Mouse (Mus musculus): Measurements from ENCODE around the gene Brk1. TPM values are rescaled to one million over a fixed set of nuclear protein-coding genes. Genes with fewer than 3 reads are reported as not detected.

Gene Brk1
- polyA plus RNA-seq, 1 experiment from 2014 or later, result 230 TPM

DNA sequence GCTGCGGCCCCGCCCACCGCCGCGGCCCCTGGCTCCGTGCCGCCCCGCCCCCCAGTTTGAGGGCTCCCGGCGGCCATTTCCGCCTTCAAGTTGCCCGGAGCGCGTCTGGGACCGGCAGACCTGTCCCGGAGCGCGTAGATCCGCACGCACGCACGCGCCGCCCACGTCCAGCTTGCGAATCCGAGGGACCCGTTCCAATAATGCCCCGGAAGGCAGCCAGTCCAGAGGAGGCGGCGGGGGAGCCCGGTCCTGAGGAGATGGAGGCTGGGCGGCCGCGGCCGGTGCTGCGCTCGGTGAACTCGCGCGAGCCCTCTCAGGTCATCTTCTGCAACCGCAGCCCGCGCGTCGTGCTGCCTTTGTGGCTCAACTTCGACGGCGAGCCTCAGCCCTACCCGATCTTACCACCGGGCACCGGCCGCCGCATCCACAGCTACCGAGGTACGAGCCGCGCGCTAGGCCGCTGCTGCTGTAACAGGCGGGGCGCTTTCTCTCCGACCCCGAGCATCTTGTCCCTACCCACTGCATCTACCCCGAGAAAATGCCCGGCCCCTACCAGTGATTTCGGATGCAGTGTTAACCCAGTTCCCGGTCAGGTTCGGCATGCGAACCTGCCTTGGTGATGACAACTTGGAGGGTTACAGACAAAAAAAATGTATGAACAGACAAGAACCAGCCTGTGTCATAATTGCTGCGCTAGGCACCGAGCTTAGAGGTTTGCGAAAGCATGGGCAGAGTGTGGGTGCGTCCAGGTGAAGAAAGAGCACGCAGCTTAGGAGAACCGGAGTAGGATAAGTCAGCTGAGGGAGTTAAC, 19.6 kb downstream of the Brk1 start, which contains the start of gene Vhl:
TSS of gene Vhl (plus strand) at position 19 of the 811 bp plus-strand sequence.
- Histone ChIP-seq H3K36me3 (peaks cover 18% of the 10 kb centered on the region), H3K4me1 (peaks cover 18% of the 10 kb centered on the region), H3K4me3 (replicated peaks) (peak within 1 kb of the TSS; percentile 83), H3K27ac (replicated peaks) (peak within 1 kb of the TSS; percentile 93), H3K9me3 (replicated peaks) (no peaks in the 10 kb centered on the region), H3K9ac (peak within 1 kb of the TSS; percentile 56), H3K4me2 (replicated peaks) (peak within 1 kb of the TSS; percentile 65), H3K27me3 (no peaks in the 10 kb centered on the region)
- WGBS, result under 1% methylated on average over 69 of the region's 76 CpGs
- ATAC-seq (ENCODE audit: insufficient number of reproducible peaks, low FRiP score, low TSS enrichment, low read depth), result peak; percentile 83

DNA sequence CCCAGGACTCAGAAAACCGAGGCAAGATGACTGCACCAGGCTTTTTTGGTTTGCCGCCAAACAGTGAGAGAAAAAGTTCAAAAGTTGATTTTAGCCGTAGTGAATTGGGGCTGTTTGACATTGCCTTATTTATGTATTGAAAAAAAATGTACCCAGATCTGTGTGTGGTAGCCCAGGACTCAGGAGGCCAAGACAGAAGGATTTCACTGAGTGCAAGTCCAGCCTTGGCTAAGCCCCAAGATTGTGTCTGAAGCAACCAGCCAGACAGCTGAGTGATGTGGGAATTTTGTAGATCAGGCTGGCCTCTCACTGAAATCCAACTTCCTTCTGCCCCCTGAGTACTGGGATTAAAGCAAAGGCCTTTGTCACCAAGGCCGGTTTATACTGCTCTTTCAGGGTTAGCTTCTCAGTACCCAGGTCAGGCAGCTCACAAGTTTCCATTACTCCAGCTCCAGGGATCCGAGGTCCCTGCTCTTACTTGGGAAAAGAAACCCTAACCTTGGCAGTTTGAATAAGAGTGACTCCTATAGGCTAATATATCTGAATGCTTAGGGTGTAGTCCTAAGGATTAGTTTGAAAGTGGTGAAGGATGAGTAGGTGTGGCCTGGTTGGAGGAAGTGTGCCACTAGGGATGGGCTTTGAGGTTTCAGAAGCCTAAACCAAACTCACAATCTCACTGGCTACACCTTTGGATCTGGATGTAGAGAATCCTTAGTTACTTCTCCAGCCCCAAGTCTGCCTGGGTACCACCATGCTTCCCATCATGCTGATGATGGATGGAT, 20.6 kb downstream of the Brk1 start:
- Histone ChIP-seq H3K4me3 (replicated peaks) (peak overlapping the region; percentile 83), H3K27ac (replicated peaks) (peak overlapping the region; percentile 93; the same call in 1 of the 2 replicates), H3K9me3 (replicated peaks) (no peaks in the 10 kb centered on the region), H3K9ac (peak overlapping the region; percentile 56; the same call in 1 of the 2 replicates), H3K4me2 (replicated peaks) (peak overlapping the region; percentile 65), H3K27me3 (no peaks in the 10 kb centered on the region), H3K4me1 (peaks cover 18% of the 10 kb centered on the region), H3K36me3 (peaks cover 28% of the 10 kb centered on the region)
- ATAC-seq (ENCODE audit: insufficient number of reproducible peaks, low FRiP score, low TSS enrichment, low read depth), result no peak
- 34% methylated on average over 5 of the region's 5 CpGs for WGBS

- Histone ChIP-seq H3K4me2 (replicated peaks) (no peak overlapping the region), H3K9ac (no peak overlapping the region), H3K4me3 (replicated peaks) (no peak overlapping the region), H3K27me3 (no peaks in the 10 kb centered on the region), H3K27ac (replicated peaks) (no peak overlapping the region), H3K9me3 (replicated peaks) (no peaks in the 10 kb centered on the region), H3K4me1 (peaks cover 9% of the 10 kb centered on the region), H3K36me3 (peaks cover 51% of the 10 kb centered on the region)
- WGBS, result 81% methylated on average over 5 of the region's 5 CpGs
- no peak for ATAC-seq (ENCODE audit: insufficient number of reproducible peaks, low FRiP score, low TSS enrichment, low read depth)
Measured at GRCm38 (mm10) chr6:113630322-113630721, 25.8 kb downstream of the Brk1 start.

DNA sequence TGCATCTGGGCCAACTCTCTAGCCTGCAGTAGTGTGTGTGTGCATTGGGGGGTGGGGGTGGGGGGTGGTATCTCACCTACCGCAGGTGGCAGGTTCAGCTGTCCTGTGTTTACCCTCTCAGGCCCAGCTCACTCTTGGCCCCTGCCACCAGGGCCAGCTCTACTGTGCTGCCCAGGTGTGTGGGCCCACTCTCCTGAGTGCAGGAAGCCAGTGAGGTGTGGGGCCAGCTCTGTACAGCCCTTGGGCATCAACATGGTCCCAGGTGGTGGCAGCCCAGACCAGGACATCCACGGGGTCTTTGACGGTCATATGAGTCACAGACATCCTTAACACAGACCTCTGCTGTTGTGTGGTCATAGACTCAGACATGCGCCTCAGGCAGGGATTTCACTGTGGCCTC, 28.3 kb downstream of the Brk1 start:
- H3K36me3 ChIP-seq, result peaks cover 43% of the 10 kb centered on the region
- no peaks in the 10 kb centered on the region for H3K27me3 ChIP-seq
- no peaks in the 10 kb centered on the region for H3K9me3 ChIP-seq (replicated peaks)
- H3K4me3 ChIP-seq (replicated peaks), result no peak overlapping the region
- H3K9ac ChIP-seq, result no peak overlapping the region
- no peaks in the 10 kb centered on the region for H3K4me1 ChIP-seq
- 81% methylated on average over 4 of the region's 4 CpGs for WGBS
- no peak overlapping the region for H3K27ac ChIP-seq (replicated peaks)
- ATAC-seq (ENCODE audit: insufficient number of reproducible peaks, low FRiP score, low TSS enrichment, low read depth), result no peak
- H3K4me2 ChIP-seq (replicated peaks), result no peak overlapping the region

DNA sequence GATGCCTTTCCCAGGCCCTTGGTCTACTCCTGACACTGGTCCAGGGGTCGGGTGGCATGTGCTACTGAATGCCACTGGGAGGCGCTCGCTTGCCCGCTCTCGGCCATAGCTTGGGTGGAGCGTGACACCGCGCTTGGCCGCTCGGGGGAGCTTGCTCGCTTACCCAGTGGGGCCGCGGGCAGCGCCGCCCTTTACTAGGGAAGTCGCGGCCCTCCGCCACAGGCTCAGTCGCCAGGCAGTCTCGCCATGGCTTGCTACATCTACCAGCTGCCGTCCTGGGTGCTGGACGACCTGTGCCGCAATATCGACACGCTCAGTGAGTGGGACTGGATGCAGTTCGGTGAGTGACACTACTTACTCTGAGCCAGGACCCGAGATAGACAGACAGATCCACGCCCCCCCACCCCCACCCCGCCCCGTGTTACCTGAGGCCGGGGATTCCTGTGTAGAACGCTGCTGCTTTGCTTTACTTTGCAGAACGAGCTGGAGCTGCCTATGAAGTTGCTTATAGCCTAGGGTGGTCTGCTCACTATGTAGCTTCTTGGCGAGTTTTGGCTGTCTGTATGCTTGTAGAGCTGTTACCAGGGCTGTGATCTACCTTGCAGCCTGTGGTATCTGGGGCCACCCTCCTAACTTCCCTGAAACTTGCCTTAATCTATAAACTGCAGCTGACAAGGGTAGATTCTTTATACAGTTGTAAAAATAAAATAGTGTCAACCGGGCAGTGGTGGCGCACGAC, 33.9 kb downstream of the Brk1 start, which contains the start of gene Irak2:
TSS of gene Irak2 (plus strand) at position 166 of the 739 bp plus-strand sequence.
- WGBS, result 7% methylated on average over 37 of the region's 37 CpGs
- Histone ChIP-seq H3K27ac (replicated peaks) (0 out of 2 replicates have a peak within 1 kb of the TSS, but pooled peaks have one; percentile 19), H3K4me3 (replicated peaks) (peak within 1 kb of the TSS; percentile 59), H3K36me3 (peaks cover 4% of the 10 kb centered on the region; the same call in 1 of the 2 replicates), H3K9me3 (replicated peaks) (no peaks in the 10 kb centered on the region), H3K4me2 (replicated peaks) (peak within 1 kb of the TSS; percentile 64), H3K9ac (peak within 1 kb of the TSS; percentile 39), H3K27me3 (no peaks in the 10 kb centered on the region), H3K4me1 (0 out of 2 replicates have a peak, but pooled peaks cover 2% of the 10 kb centered on the region)
- peak; percentile 93 for ATAC-seq (ENCODE audit: insufficient number of reproducible peaks, low FRiP score, low TSS enrichment, low read depth)

DNA sequence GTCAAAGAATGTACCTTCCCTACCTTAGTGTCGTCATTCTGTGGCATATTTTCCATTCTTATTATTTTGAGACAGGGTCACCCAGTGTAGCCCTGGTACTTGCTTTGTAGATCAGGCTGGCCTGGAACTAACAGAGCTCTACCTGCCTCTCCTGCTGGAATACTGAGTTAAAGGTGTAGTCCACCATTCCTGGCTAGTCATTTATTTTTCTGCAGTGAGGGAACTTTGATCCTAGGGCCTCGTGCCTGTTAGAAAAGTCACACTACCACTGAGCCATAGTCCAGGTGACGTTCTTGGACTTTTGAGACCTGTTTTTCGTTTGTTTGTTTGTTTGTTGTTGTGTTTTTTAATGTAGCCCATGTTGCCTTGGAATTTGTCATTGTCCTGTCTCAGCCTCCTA, 34.6 kb downstream of the Brk1 start:
- Histone ChIP-seq H3K36me3 (peaks cover under 1% of the 10 kb centered on the region; the same call in 1 of the 2 replicates), H3K9me3 (replicated peaks) (no peaks in the 10 kb centered on the region), H3K4me3 (replicated peaks) (no peak overlapping the region), H3K27ac (replicated peaks) (no peak overlapping the region), H3K9ac (no peak overlapping the region), H3K27me3 (no peaks in the 10 kb centered on the region), H3K4me2 (replicated peaks) (no peak overlapping the region), H3K4me1 (0 out of 2 replicates have a peak, but pooled peaks cover 2% of the 10 kb centered on the region)
- no peak for ATAC-seq (ENCODE audit: insufficient number of reproducible peaks, low FRiP score, low TSS enrichment, low read depth)
- 82% methylated on average over 4 of the region's 4 CpGs for WGBS

DNA sequence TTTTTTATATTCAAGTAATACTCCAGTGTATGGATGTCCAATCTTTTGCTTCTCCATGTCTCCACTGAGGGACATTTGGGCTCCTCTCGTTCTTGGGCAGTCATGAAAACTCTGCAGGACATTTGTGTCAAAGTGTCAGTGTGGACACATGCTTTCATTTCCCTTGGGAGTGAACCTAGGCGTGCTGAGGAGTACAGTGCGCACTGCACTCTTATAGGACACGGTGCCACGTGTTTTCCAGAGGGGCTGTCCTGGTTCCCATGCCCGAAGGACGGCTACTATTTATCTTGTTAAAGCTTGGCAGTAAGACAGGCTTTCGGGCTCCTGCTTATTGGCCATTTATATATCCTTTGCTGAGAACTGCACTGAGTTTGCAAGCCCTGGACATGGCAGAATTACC, 38.0 kb downstream of the Brk1 start:
- H3K9me3 ChIP-seq (replicated peaks), result no peaks in the 10 kb centered on the region
- no peak overlapping the region for H3K4me2 ChIP-seq (replicated peaks)
- no peak overlapping the region for H3K4me3 ChIP-seq (replicated peaks)
- H3K27ac ChIP-seq (replicated peaks), result no peak overlapping the region
- H3K9ac ChIP-seq, result no peak overlapping the region
- no peaks in the 10 kb centered on the region for H3K36me3 ChIP-seq
- H3K27me3 ChIP-seq, result no peaks in the 10 kb centered on the region
- 81% methylated on average over 8 of the region's 8 CpGs for WGBS
- H3K4me1 ChIP-seq, result 0 out of 2 replicates have a peak, but pooled peaks cover 2% of the 10 kb centered on the region
- ATAC-seq (ENCODE audit: insufficient number of reproducible peaks, low FRiP score, low TSS enrichment, low read depth), result no peak

DNA sequence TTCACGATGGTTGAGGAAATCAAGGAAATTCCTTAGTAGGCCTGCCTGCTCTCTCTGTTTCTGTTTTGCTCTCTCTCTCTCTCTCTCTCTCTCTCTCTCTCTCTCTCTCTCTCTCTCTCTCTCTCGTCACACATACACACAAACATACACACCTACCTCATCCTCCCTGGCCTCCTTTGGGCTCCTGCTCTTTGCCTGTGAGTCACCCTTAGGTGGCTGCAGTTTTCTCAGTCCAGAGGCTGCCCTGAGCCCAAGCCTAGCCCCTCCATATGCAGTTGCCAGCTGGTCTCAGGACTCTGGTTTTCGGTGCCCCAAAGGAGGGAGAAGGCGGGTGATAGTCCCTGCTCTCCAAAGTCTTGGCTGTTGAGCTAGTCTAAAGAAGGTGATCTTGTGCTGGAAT, 38.4 kb downstream of the Brk1 start:
- H3K36me3 ChIP-seq, result no peaks in the 10 kb centered on the region
- H3K9me3 ChIP-seq (replicated peaks), result no peaks in the 10 kb centered on the region
- ATAC-seq (ENCODE audit: insufficient number of reproducible peaks, low FRiP score, low TSS enrichment, low read depth), result no peak
- no peak overlapping the region for H3K27ac ChIP-seq (replicated peaks)
- H3K9ac ChIP-seq, result no peak overlapping the region
- no peak overlapping the region for H3K4me3 ChIP-seq (replicated peaks)
- 0 out of 2 replicates have a peak, but pooled peaks cover 2% of the 10 kb centered on the region for H3K4me1 ChIP-seq
- WGBS, result 76% methylated on average over 4 of the region's 4 CpGs
- no peak overlapping the region for H3K4me2 ChIP-seq (replicated peaks)
- no peaks in the 10 kb centered on the region for H3K27me3 ChIP-seq

GRCm38 (mm10) chr6:113643967-113644366, 39.4 kb downstream of the Brk1 start:
- Histone ChIP-seq H3K4me1 (no peaks in the 10 kb centered on the region), H3K36me3 (no peaks in the 10 kb centered on the region), H3K9ac (no peak overlapping the region), H3K27ac (replicated peaks) (no peak overlapping the region), H3K9me3 (replicated peaks) (no peaks in the 10 kb centered on the region), H3K27me3 (no peaks in the 10 kb centered on the region), H3K4me3 (replicated peaks) (no peak overlapping the region), H3K4me2 (replicated peaks) (no peak overlapping the region)
- WGBS, result 94% methylated on average over 2 of the region's 2 CpGs
- no peak for ATAC-seq (ENCODE audit: insufficient number of reproducible peaks, low FRiP score, low TSS enrichment, low read depth)

- Histone ChIP-seq H3K9ac (no peak overlapping the region), H3K4me2 (replicated peaks) (no peak overlapping the region), H3K27me3 (no peaks in the 10 kb centered on the region), H3K4me3 (replicated peaks) (no peak overlapping the region), H3K9me3 (replicated peaks) (no peaks in the 10 kb centered on the region), H3K27ac (replicated peaks) (no peak overlapping the region), H3K4me1 (no peaks in the 10 kb centered on the region), H3K36me3 (no peaks in the 10 kb centered on the region)
- WGBS, result 86% methylated on average over 8 of the region's 8 CpGs
- no peak for ATAC-seq (ENCODE audit: insufficient number of reproducible peaks, low FRiP score, low TSS enrichment, low read depth)
Measured at GRCm38 (mm10) chr6:113644808-113645207, 40.2 kb downstream of the Brk1 start.

All from embryonic facial prominence, embryonic 15.5 days (tissue).